Mouse (Mus musculus): ENCODE measurements around the gene Nr1d1.
"Not testable (repeated sequence)": the region's sequence is repeated elsewhere in the genome, so short reads cannot be mapped to it uniquely, and the experiment has no call there.

Gene Nr1d1

GRCm38 (mm10) chr11:98738925-98739324 is 36.2 kb downstream of the Nr1d1 start:
- DNase-seq (ENCODE audit: low spot score in 2 of 2) = no peak

DNA sequence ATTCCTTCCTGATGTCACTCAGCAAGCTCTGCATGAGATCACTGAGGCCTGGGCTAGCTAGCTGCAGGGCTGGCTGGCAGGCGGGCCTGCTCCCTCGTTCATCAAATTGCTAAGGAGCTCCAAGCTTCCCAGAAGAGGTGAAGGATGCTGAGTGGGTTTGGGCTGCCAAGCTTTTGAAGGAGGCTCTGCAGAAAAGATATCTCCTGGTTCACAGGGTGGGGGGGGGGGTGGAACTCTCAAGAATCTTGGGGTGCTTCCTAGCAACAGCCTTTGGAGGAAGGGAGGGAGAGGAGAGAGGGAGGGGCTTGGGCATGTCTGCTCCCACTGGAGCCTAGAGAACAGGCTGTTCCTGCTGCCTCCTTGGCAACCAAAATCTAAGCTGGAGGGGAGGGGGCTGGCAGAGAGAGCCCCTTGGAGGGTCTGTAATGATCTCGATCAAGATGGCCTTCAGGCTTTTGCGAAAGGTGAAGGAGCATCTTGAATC is 36.7 kb downstream of the Nr1d1 start:
- peak; percentile 55 to 74 for DNase-seq (ENCODE audit: low spot score in 2 of 2)

- not testable (repeated sequence) for DNase-seq (ENCODE audit: low spot score in 2 of 2)
These were observed 37.9 kb downstream of the Nr1d1 start for GRCm38 (mm10) chr11:98737220-98737619.

DNA sequence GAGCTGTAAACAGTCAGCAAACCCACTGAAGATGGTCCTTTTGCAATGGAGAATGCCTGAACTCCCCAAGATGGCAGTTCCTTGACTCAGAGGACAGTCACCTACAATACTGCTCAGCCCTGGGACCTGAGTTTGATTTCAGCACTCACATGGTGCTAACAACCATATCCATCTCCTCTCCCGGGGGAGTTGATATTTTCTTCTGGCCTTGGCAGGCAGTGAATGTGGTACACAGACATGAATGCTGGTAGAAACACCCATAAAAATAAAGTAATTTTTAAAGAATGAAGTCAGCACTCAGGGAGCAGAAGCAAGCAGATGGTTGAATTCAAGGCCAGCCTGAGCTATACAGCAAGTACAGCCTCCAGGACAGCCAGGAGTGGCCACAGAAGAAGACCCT is 39.0 kb downstream of the Nr1d1 start:
- no peak for DNase-seq (ENCODE audit: low spot score in 2 of 2)

DNA sequence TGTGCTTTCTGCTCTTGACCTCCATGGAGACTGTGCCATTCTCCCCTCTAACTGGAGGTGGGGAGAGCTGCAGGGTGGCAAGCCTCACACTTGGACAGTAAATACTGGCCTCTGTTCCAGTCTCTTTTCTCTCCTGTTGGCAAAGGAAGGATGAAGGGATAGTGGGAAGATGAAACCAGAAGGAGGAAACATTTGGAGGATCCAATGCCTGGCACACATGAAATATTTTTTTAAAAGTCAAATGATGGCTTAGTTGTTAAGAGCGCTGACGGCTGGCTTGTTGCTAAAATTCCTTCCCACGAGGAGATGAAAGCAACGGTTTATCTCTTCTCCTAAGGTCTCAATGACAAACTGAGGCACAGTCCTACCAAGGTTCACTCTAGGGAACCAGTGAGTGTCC is 40.0 kb downstream of the Nr1d1 start:
- no peak for DNase-seq (ENCODE audit: low spot score in 2 of 2)

DNA sequence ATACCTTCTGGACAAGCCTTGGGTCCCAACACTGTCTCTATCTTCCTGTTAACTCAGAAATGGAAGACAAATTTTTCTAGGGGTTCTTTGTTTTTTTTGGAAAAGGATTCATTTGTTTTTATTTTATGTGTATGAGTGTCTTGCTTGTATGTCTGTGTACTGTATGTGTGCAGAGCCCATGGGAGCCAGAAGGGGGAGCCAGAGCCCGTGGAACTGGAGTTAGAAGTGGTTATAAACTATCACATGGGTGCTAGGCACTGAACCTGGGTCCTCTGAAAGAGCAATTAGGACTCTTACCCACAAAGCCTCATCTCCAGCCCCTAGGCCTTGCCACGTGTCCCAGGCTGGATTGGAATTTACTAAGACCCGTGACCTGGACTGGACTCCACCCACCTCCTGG is 41.1 kb downstream of the Nr1d1 start:
- no peak for DNase-seq (ENCODE audit: low spot score in 2 of 2)

GRCm38 (mm10) chr11:98731134-98731533 is 44.0 kb downstream of the Nr1d1 start:
- DNase-seq (ENCODE audit: low spot score in 2 of 2) = peak in 1 of 2 experiments; percentile 64

DNA sequence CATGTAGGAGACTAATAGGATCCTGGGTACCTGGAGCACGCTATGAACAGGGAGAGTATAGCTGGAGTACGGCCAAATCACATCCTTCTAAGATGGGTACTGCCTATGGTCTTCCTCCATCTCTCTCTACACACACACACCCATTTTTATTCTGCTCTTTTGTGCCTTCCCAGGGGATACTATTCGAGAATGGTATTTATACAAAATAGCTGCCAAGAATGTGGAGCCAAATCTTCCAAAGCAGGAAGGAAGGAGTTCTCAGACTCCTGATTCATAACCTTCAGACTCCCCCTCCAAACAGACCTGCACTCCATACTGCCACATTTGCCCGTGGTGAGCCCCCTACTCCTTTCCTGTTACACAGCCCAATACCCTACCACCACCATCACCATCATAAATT is 44.4 kb downstream of the Nr1d1 start:
- DNase-seq (ENCODE audit: low spot score in 2 of 2) = no peak

DNA sequence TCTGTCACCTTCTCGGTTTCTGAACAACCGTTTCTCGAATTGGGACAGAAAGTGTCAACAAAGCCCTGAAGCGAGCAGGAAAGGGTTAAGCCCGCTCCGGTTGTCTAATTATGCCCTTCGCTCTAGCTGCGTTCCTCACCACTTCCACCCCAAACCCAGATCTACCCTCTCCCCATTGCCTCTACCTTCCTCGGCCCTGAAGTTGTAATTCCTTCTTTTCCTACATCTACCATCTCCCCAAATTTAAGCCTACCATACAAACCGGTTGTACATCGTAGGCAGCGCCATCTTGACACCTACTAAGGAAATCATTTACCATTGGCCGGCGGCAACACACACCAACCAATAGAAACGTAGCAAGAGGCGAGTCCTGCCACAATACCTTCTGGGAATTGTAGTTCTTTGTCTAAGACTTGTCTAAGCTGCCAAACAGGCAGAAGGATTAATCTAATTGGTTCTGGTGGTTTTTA is 46.0 kb downstream of the Nr1d1 start, which contains the start of gene Med24:
Med24 (minus strand) TSS at position 317 of the 470 bp plus-strand sequence.
- peak; percentile 80 to 88 for DNase-seq (ENCODE audit: low spot score in 2 of 2)

DNA sequence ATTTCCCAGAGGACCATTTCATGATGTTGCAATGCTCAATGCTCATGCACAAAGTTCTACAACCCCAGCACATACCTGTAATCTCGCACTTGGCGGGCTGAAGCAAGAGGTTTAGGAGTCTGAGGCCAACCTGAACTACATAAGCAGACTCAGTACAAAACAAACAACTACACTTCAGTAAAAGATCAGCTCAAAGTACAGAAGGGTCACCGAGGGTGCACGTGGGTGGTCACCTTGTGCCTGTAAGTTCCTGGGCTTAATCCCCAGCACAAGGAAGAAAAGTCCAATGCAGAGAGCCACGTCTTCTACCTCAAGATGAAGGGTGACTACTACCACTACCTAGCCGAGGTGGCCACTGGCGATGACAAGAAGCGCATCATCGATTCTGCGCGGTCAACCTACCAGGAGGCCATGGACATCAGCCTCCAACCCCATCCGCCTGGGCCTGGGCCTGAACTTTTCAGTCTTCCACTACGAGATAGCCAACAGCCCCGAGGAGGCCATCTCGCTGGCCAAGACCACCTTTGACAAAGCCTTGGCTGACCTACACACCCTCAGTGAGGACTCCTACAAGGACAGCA is 49.1 kb downstream of the Nr1d1 start:
- DNase-seq (ENCODE audit: low spot score in 2 of 2) = peak in 1 of 2 experiments; percentile 5

GRCm38 (mm10) chr11:98723098-98723497 is 52.0 kb downstream of the Nr1d1 start:
- DNase-seq (ENCODE audit: low spot score in 2 of 2) = no peak

DNA sequence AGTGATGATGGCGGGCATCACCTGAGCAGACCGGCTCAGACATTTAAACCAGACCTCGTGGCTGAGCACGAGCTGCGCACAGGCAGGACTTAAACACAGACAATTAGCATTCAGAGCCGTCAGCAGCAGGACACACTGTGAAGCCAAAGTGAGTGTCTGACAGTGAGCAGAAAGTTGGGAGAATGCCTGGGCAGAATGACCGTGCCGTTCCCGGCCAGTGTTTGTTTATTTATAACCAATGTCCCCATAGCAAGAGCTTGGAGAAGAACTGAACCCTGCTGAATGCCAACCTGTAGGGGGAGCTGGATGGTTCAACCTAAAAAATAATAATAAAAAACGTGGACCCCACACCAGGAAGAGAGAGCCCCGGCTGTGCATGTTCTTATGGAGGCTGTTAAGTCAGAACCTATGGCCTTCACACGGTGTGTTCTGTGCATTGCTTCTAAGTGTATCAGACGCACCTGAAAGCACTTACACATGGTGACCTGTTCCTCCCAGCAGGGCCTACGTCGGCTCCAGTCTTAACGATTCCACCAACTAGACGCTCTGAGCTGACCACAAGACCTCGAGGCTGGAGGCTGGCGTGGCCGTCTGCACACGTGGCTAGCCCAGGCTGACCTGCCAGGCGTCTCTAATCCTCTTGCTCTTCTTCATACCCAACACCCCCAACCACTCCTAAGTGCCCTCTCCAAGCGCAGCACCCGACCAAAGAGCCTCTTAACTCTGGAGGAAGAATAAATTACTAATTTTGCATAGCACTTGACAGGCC is 53.5 kb downstream of the Nr1d1 start:
- DNase-seq (ENCODE audit: low spot score in 2 of 2) = peak in 1 of 2 experiments; percentile 62

DNA sequence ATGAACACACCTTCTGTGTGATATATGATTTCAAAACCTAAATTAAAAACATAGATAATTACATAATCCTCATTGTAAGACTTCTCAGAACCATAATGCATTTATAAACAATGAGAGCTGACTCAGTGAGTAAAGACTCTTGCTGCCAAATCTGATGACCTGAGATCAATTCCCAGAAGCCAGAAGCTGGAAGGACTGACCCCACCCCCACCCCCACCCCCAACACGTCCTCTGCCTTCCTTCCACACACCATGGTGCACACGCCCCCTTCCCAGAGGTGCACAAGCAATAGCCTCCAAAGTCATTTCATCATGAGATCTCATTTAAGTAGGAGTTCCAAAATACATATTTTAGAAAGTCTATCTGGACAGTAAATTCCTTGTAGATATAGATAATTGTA is 54.4 kb downstream of the Nr1d1 start:
- no peak for DNase-seq (ENCODE audit: low spot score in 2 of 2)
